Mouse (Mus musculus): Measurements from ENCODE around the gene Camk2n1.

- TF ChIP-seq CTCF (IDR thresholded peaks at IDR 0.05; ENCODE audit: low read depth, low read length) (no peak), POLR2A (IDR thresholded peaks at IDR 0.05; ENCODE audit: borderline replicate concordance, low read depth, low read length) (no peak)
Observed at GRCm38 (mm10) chr4:138449636-138450314, 4.3 kb upstream of the Camk2n1 start.

All from bone marrow macrophage, adult 2 months (primary cell).